Mouse (Mus musculus): Measurements from ENCODE around the gene Triobp.

Gene Triobp

GRCm38 (mm10) chr15:78926021-78926919 is 21.3 kb upstream of the Triobp start, which contains the start of gene Lgals1:
TSS of gene Lgals1 (plus strand) at chr15:78926725.
- peak; percentile 93 for DNase-seq

GRCm38 (mm10) chr15:78927021-78927787 is 20.3 kb upstream of the Triobp start:
- peak; percentile 69 for DNase-seq

- peak; percentile 90 for DNase-seq
Observed at GRCm38 (mm10) chr15:78927788-78928457, 19.6 kb upstream of the Triobp start.

GRCm38 (mm10) chr15:78928539-78928938 is 19.0 kb upstream of the Triobp start:
- DNase-seq = no peak

GRCm38 (mm10) chr15:78930192-78930706 is 17.3 kb upstream of the Triobp start:
- DNase-seq = no peak

GRCm38 (mm10) chr15:78930801-78931426 is 16.6 kb upstream of the Triobp start:
- no peak for DNase-seq

- peak; percentile 74 for DNase-seq
Observed at GRCm38 (mm10) chr15:78931577-78931976, 15.9 kb upstream of the Triobp start.

GRCm38 (mm10) chr15:78934784-78935320 is 12.7 kb upstream of the Triobp start, which contains the start of gene Nol12:
TSS of gene Nol12 (plus strand) at chr15:78934933.
- DNase-seq = peak; percentile 88

- no peak for DNase-seq
Observed at GRCm38 (mm10) chr15:78936403-78936802, 11.1 kb upstream of the Triobp start.

- no peak for DNase-seq
Observed at GRCm38 (mm10) chr15:78937311-78937710, 10.2 kb upstream of the Triobp start.

GRCm38 (mm10) chr15:78937963-78938362 is 9.6 kb upstream of the Triobp start:
- DNase-seq = no peak

GRCm38 (mm10) chr15:78940325-78940724 is 7.2 kb upstream of the Triobp start:
- no peak for DNase-seq

GRCm38 (mm10) chr15:78942663-78943062 is 4.9 kb upstream of the Triobp start:
- peak; percentile 90 for DNase-seq

GRCm38 (mm10) chr15:78946232-78946631 is 1.3 kb upstream of the Triobp start:
- no peak for DNase-seq

GRCm38 (mm10) chr15:78948152-78948725 is 715 bp downstream of the Triobp start:
- DNase-seq = no peak

GRCm38 (mm10) chr15:78948883-78949282 is 1.4 kb downstream of the Triobp start:
- no peak for DNase-seq

GRCm38 (mm10) chr15:78955663-78956062 is 8.1 kb downstream of the Triobp start:
- no peak for DNase-seq

- no peak for DNase-seq
Observed at GRCm38 (mm10) chr15:78956351-78956750, 8.8 kb downstream of the Triobp start.

- DNase-seq = no peak
Observed at GRCm38 (mm10) chr15:78957021-78957420, 9.5 kb downstream of the Triobp start.

- no peak for DNase-seq
Observed at GRCm38 (mm10) chr15:78959537-78959936, 12.0 kb downstream of the Triobp start.

- DNase-seq = no peak
Observed at GRCm38 (mm10) chr15:78960088-78960487, 12.6 kb downstream of the Triobp start.

GRCm38 (mm10) chr15:78962885-78963284 is 15.4 kb downstream of the Triobp start:
- peak; percentile 85 for DNase-seq

All from kidney, postnatal 10 days (tissue).